Mouse (Mus musculus) MEL (cell line): ENCODE results near the gene Gm39653.

Source experiments
- EP300 ChIP-seq, 2 experiments: IDR thresholded peaks; 2 replicates each; pipeline ENCODE4 v1.6.1; 2011; ENCODE audit warnings: improper control_type of control experiment in 2 of 2, low read length in 2 of 2, low read depth in 1 of 2, mild to moderate bottlenecking in 1 of 2
- HCFC1 ChIP-seq: IDR thresholded peaks from 2 replicates; pipeline ENCODE4 v1.6.1; 2012; ENCODE audit warnings: low read depth, mild to moderate bottlenecking, inconsistent platforms, low read length, improper control_type of control experiment, moderate library complexity
- MAFK ChIP-seq: IDR thresholded peaks from 2 replicates; pipeline ENCODE4 v1.6.1; 2011; ENCODE audit warnings: low read depth, mild to moderate bottlenecking, low read length, improper control_type of control experiment, borderline replicate concordance
- NELFE ChIP-seq: IDR thresholded peaks from 2 replicates; pipeline ENCODE4 v1.6.1; 2011; ENCODE audit warnings: low read depth, low read length, improper control_type of control experiment
- POLR2A ChIP-seq, 2 experiments: IDR thresholded peaks; 2 replicates each; pipeline ENCODE4 v1.6.1; 2011 to 2012; ENCODE audit warnings: low read length in 2 of 2, mild to moderate bottlenecking in 2 of 2, control low read depth in 1 of 2, improper control_type of control experiment in 1 of 2, low read depth in 1 of 2, moderate library complexity in 1 of 2; ENCODE audit not compliant: control insufficient read depth in 1 of 2, insufficient read depth in 1 of 2, poor library complexity in 1 of 2
- RAD21 ChIP-seq: IDR thresholded peaks from 2 replicates; pipeline ENCODE4 v1.6.1; 2011; ENCODE audit warnings: mild to moderate bottlenecking, low read depth, low read length, improper control_type of control experiment
- RCOR1 ChIP-seq: IDR thresholded peaks from 2 replicates; pipeline ENCODE4 v1.6.1; 2012; ENCODE audit warnings: low read depth, mild to moderate bottlenecking, inconsistent platforms, low read length, improper control_type of control experiment
- TAL1 ChIP-seq: IDR thresholded peaks from 2 replicates; pipeline ENCODE4 v1.6.1; 2012; ENCODE audit warnings: mild to moderate bottlenecking, inconsistent platforms, low read length, moderate library complexity, mixed read lengths
- USF1 ChIP-seq: IDR thresholded peaks from 2 replicates; pipeline ENCODE4 v1.6.1; 2014; ENCODE audit warnings: low read depth, mild to moderate bottlenecking, inconsistent platforms, low read length, improper control_type of control experiment, moderate library complexity

- TF ChIP-seq HCFC1 (no peak), RCOR1 (no peak), TAL1 (no peak), USF1 (no peak), RAD21 (no peak), MAFK (no peak), POLR2A (IDR thresholded peaks at IDR 0.05; ENCODE audit: control insufficient read depth in 1 of 2, insufficient read depth in 1 of 2, low read depth in 1 of 2, low read length in 2 of 2, poor library complexity in 1 of 2) (no peak), EP300 (IDR thresholded peaks at IDR 0.05; ENCODE audit: low read depth in 1 of 2, low read length in 2 of 2) (no peak), NELFE (no peak)
Measured at GRCm38 (mm10) chr1:63667949-63668851, 52.4 kb downstream of the Gm39653 start.
